Mouse (Mus musculus) intestine, embryonic 16.5 days (tissue): ENCODE measurements around the gene Cmtm5. TPM values are rescaled to one million over a fixed set of nuclear protein-coding genes. Genes with fewer than 3 reads are reported as not detected.
"Not testable (repeated sequence)": the region's sequence is repeated elsewhere in the genome, so short reads cannot be mapped to it uniquely, and the experiment has no call there.

Source experiments
- ATAC-seq: fragments of 200-750 bp; cut with Nextera tagmentation; 2 replicates; pipeline ENCODE4 v1.8.0; 2017; ENCODE audit warnings: moderate TSS enrichment, moderate library complexity
- H3K27ac ChIP-seq: fragments of 300-500 bp; sonication (generic); 2 replicates; pipeline ENCODE4 v1.5.1; 2014; ENCODE audit warnings: mild to moderate bottlenecking, low read length
- H3K27me3 ChIP-seq: fragments of 300-500 bp; sonication (generic); replicated peaks from 2 replicates; pipeline ENCODE4 v1.6.1; 2014; ENCODE audit warnings: low read length, control low read depth, mixed read lengths; ENCODE audit not compliant: control insufficient read depth, insufficient read depth
- H3K36me3 ChIP-seq: fragments of 300-500 bp; sonication (generic); 2 replicates; pipeline ENCODE4 v1.6.1; 2014; ENCODE audit warnings: low read length, control low read depth; ENCODE audit not compliant: control insufficient read depth, insufficient read depth
- H3K4me1 ChIP-seq: fragments of 300-500 bp; sonication (generic); 2 replicates; pipeline ENCODE4 v1.6.1; 2014; ENCODE audit warnings: low read length, control low read depth, mixed read lengths; ENCODE audit not compliant: control insufficient read depth, insufficient read depth
- H3K4me2 ChIP-seq: fragments of 300-500 bp; sonication (generic); 2 replicates; pipeline ENCODE4 v1.6.1; 2014; ENCODE audit warnings: low read depth, low read length, control low read depth
- H3K4me3 ChIP-seq: fragments of 300-500 bp; sonication (generic); 2 replicates; pipeline ENCODE4 v1.5.1; 2014; ENCODE audit warnings: mild to moderate bottlenecking, low read length
- H3K9ac ChIP-seq: fragments of 300-500 bp; sonication (generic); 2 replicates; pipeline ENCODE4 v1.6.1; 2014; ENCODE audit warnings: low read depth, low read length
- H3K9me3 ChIP-seq: fragments of 300-500 bp; sonication (generic); 2 replicates; pipeline ENCODE4 v1.6.1; 2016; ENCODE audit warnings: low read length, control low read depth; ENCODE audit not compliant: control insufficient read depth
- WGBS: fragments of 180-500 bp; shearing (Covaris S2); extraction: QIAGEN DNeasy Blood & Tissue Kit; methylation state at CpG from one replicate; pipeline ENCODE4 v1.1.7; 2014; 5-methylcytosine and 5-hydroxymethylcytosine counted together
- polyA plus RNA-seq: library from polyadenylated mRNA; unstranded; fragments of >200 nt; fragmentation: Nextera tagmentation; extraction: Ambion mirVana; gene quantifications from 2 replicates; pipeline ENCODE4 v1.2.1, GENCODE M21; 2015

The Cmtm5 gene
- polyA plus RNA-seq, 1 experiment from 2014 or later: 2.8 TPM

DNA sequence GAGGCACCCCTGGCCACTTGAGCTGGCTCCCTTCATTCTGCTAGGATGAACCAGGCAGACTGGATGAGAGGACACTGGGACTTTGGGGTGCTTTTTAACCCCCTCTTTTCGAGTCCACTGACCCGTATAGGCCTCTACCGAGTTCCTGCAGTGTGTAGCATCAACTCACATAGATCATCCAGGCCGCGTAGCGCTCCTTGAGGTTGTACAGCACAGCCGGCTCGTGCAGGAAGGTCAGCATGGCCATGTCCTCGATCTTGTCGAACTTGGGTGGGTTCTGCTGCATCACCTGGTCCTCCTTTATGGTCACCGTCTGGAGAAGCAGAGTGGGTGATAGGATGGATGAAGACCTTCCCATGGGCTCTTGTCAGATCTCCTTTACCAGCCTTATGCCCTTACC, 27.7 kb downstream of the Cmtm5 start:
- no peaks in the 10 kb centered on the region for H3K36me3 ChIP-seq
- no peak overlapping the region for H3K4me2 ChIP-seq
- no peak overlapping the region for H3K27ac ChIP-seq
- no peaks in the 10 kb centered on the region for H3K27me3 ChIP-seq
- H3K9me3 ChIP-seq: no peaks in the 10 kb centered on the region
- ATAC-seq: no peak
- H3K9ac ChIP-seq: no peak overlapping the region
- H3K4me1 ChIP-seq: no peaks in the 10 kb centered on the region
- no peak overlapping the region for H3K4me3 ChIP-seq
- 90% methylated on average over 11 of the region's 11 CpGs for WGBS

DNA sequence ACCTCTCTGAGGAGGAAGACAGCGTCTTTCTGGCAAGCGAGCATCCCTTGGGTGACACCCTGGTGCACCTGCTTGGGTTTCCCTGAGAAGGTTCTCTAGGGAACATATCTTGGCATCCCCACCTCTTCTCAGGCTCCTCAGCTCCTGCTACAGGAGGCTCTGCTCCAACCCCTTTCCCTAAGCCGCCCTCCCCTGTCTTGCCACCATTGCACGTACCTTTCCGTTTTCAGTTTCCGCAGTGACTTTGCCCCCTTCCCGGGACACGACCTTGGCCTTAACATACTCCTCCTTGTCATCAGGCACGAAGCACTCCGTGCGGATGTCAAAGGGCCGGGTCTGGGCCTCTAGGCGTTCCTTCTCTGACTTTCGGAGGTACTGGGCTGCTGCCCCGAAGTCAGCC, 29.0 kb downstream of the Cmtm5 start:
- no peaks in the 10 kb centered on the region for H3K27me3 ChIP-seq
- ATAC-seq: no peak
- no peak overlapping the region for H3K4me3 ChIP-seq
- no peaks in the 10 kb centered on the region for H3K4me1 ChIP-seq
- H3K36me3 ChIP-seq: no peaks in the 10 kb centered on the region
- no peaks in the 10 kb centered on the region for H3K9me3 ChIP-seq
- 74% methylated on average over 15 of the region's 15 CpGs for WGBS
- no peak overlapping the region for H3K9ac ChIP-seq
- no peak overlapping the region for H3K27ac ChIP-seq
- H3K4me2 ChIP-seq: no peak overlapping the region

DNA sequence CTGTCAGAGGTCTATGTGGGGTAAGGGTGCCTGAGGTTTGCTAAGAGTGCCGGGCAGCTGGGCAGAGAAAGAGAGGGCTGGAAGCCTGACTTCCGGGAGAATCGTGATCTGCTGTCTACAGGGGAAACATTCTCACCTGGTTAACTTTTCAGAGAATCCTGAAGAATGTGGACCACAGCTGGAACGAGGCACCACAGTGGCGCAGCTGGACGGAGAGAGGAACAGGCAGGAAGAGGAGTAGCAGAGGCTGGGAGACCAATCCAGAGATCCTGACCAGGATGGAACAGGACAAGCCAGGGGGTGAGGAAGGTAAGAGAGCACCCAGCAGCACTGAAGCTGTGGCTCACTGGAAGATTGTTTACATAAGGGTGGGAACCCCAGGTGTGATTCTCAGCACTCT, 29.6 kb downstream of the Cmtm5 start:
- WGBS: 57% methylated on average over 6 of the region's 6 CpGs
- no peaks in the 10 kb centered on the region for H3K36me3 ChIP-seq
- H3K4me2 ChIP-seq: no peak overlapping the region
- ATAC-seq: no peak
- H3K9ac ChIP-seq: no peak overlapping the region
- H3K4me3 ChIP-seq: no peak overlapping the region
- no peaks in the 10 kb centered on the region for H3K27me3 ChIP-seq
- no peaks in the 10 kb centered on the region for H3K9me3 ChIP-seq
- no peaks in the 10 kb centered on the region for H3K4me1 ChIP-seq
- H3K27ac ChIP-seq: no peak overlapping the region

DNA sequence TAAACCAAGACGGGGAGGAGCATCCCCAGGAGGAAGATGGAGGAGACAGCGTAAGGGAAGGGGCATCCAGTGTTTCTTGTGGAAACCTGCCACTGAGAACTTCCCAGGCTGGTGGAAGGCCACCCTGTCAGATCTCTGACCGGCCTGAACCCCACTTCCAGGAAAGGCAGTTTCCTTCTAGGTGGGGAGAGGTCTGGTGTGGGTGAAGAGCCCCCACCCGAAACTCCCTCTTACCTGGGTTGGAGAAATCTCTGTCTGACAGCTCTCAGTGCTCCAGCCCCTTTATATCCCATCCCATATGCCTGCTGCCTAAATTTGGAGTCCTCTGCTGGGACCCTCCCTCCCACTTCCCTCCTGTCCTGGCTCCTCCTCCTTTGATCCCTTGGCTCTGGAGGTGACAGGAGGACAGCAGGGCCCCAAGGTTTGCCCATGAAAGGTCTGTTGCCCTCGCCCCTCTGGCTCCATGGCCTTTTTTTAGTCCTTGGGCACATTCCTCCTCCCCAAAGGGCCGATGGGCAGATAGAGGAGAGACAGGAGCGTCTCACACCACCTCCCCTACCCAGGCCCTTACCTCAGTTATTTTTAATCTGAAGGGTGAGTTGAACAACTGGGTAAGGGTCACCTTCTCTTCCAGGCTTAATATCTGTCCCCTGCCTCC, 30.4 kb downstream of the Cmtm5 start, which contains the start of gene Myh6:
Gene Myh6, minus strand, starts transcription at position 608 of the 658 bp plus-strand sequence.
- no peaks in the 10 kb centered on the region for H3K36me3 ChIP-seq
- 63% methylated on average over 7 of the region's 7 CpGs for WGBS
- no peaks in the 10 kb centered on the region for H3K27me3 ChIP-seq
- no peak within 1 kb of the TSS for H3K4me2 ChIP-seq
- H3K27ac ChIP-seq: no peak within 1 kb of the TSS
- no peak for ATAC-seq
- H3K9ac ChIP-seq: no peak within 1 kb of the TSS
- no peaks in the 10 kb centered on the region for H3K9me3 ChIP-seq
- H3K4me1 ChIP-seq: no peaks in the 10 kb centered on the region
- no peak within 1 kb of the TSS for H3K4me3 ChIP-seq

DNA sequence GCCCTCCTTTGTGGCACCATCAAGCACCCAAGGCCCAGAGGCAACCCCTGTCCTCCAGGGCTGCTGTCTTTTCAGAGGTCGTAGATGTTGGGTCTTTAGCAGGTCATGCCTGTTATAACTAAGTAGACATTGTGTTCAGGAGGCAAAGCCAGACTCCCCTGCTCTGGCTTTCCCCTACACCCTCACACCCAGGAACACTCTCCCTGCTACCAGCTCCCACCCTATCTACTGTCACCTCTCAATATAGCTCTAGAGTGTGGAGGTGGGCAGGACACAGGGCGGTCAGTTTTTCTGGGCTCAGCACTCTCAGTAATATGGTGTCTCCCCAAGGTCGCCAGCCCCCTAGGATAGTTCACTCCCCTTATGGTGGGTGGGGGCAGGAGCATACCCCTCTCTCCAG, 31.8 kb downstream of the Cmtm5 start:
- H3K4me2 ChIP-seq: no peak overlapping the region
- H3K36me3 ChIP-seq: no peaks in the 10 kb centered on the region
- 94% methylated on average over 3 of the region's 3 CpGs for WGBS
- no peak overlapping the region for H3K9ac ChIP-seq
- H3K9me3 ChIP-seq: no peaks in the 10 kb centered on the region
- ATAC-seq: no peak
- H3K4me3 ChIP-seq: no peak overlapping the region
- no peaks in the 10 kb centered on the region for H3K4me1 ChIP-seq
- H3K27ac ChIP-seq: no peak overlapping the region
- no peaks in the 10 kb centered on the region for H3K27me3 ChIP-seq

DNA sequence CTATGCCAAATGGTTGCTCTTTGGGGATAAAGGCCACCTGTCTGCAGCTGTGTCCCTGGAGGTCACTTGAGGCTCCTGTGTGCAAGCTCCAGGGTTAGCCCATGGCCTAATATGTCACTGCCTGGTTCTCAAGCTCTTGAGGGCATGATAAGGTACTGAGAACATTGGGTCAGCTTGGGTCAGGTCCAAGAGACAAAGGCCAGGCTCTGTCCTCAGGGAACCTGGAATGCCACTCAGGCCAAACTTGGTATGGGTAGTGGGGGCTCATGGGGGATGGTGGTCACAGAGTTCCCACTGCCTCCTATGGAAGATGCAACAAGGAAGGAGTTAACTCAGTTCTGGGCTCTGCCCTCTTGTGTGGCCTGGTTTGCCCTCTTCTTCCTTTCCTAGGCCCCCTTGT, 32.3 kb downstream of the Cmtm5 start:
- no peak overlapping the region for H3K9ac ChIP-seq
- ATAC-seq: no peak
- no peaks in the 10 kb centered on the region for H3K36me3 ChIP-seq
- H3K9me3 ChIP-seq: no peaks in the 10 kb centered on the region
- H3K27me3 ChIP-seq: no peaks in the 10 kb centered on the region
- H3K27ac ChIP-seq: no peak overlapping the region
- H3K4me3 ChIP-seq: no peak overlapping the region
- no peaks in the 10 kb centered on the region for H3K4me1 ChIP-seq
- no peak overlapping the region for H3K4me2 ChIP-seq

DNA sequence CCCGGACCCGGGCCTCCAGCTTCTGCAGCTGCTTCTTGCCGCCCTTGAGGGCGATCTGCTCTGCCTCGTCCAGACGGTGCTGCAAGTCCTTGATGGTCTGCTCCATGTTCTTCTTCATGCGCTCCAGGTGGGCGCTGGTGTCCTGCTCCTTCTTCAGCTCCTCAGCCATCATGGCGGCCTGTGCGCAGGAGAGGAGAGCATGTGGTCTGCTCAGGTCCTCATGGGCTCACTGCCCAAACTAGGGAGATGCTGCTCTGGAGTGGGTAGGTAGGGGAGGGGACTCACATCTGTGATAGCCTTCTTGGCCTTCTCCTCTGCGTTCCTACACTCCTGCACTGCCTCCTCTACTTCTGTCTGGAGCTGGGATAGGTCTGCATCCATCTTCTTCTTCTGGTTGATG, 36.7 kb downstream of the Cmtm5 start:
- WGBS: 93% methylated on average over 8 of the region's 11 CpGs

DNA sequence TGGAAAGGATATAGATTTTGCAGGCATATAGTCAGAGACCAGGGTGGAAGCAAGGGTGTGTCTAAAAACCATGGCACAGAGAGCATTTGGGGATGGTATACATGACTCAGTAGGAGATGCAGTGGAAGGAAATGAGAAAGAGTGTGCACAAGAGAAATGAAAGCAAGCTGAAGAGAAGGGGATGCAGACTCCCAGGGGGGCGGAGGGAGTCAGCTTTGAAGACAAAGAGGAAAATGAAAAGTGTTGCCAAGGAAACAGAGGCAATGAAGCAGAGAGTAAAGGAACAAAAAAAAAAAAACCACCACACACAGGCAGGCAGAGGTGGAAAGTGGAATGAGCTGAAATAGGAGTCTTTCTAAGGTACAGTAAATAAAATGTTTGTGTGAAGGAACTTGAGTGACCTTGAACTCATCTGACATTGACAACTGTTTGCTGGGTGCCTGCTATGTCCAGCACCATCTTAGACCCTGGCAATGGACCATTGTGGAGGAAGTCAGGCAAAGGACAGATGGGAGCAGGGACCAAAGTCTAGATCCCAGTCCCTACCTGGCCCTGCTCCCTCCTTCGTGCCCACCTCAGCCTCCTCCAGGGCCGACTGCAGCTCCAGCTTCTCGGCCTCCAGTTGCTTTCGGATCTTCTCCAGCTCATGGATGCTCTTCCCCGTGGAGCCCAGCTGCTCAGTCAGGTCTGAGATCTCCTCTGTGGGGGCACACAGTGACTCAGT, 38.2 kb downstream of the Cmtm5 start:
- Histone ChIP-seq H3K27ac (no peak overlapping the region), H3K36me3 (no peaks in the 10 kb centered on the region), H3K4me2 (no peak overlapping the region), H3K4me1 (no peaks in the 10 kb centered on the region), H3K27me3 (no peaks in the 10 kb centered on the region), H3K4me3 (no peak overlapping the region), H3K9ac (no peak overlapping the region), H3K9me3 (no peaks in the 10 kb centered on the region)
- 82% methylated on average over 6 of the region's 6 CpGs for WGBS
- no peak for ATAC-seq

More for the DNA sequence above, 36.7 kb downstream of the Cmtm5 start:
- H3K9ac ChIP-seq, H3K36me3 ChIP-seq, H3K4me2 ChIP-seq, H3K9me3 ChIP-seq, H3K4me3 ChIP-seq, ATAC-seq, H3K27me3 ChIP-seq, H3K27ac ChIP-seq, H3K4me1 ChIP-seq: not testable (repeated sequence)

DNA sequence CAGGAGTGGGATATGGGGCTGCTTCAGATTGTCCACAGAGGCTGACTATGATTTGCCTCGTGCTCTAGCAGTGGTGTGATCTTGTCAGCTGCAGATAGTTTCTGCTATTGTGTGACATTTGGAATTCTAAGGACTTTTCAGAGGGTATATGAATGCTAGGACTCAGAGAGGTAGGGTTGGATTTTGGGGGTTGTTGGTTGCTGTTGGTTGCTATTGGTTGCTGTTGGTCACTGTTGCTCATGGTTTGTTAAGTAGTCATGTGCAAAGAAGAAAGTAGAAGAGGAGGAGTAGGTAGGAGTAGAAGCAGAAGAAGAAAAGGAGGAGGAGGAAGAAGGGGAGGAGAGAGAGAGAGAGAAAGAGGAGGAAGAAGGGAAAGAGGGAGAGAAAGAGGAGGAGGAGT, 40.6 kb downstream of the Cmtm5 start, which contains the start of gene Gm17428:
Gene Gm17428, plus strand, starts transcription at position 301 of the 400 bp plus-strand sequence.
- Histone ChIP-seq H3K27me3 (no peaks in the 10 kb centered on the region), H3K9me3 (no peaks in the 10 kb centered on the region), H3K27ac (no peak within 1 kb of the TSS), H3K9ac (no peak within 1 kb of the TSS), H3K4me1 (no peaks in the 10 kb centered on the region), H3K36me3 (no peaks in the 10 kb centered on the region), H3K4me2 (no peak within 1 kb of the TSS), H3K4me3 (no peak within 1 kb of the TSS)
- no peak for ATAC-seq
- 79% methylated on average over 1 of the region's 1 CpGs for WGBS
